ENCODE assay signal across 25 mouse cellular contexts in genomic region chr1:63544122-63544521, GRCm38 (mm10).
DNase-seq lines count a peak whose midpoint lies in the region; ATAC-seq and TF ChIP-seq lines count a peak whose summit lies in the region.
"Had no signal": no experiment of that assay in that cellular context is flagged by ENCODE, and none has a peak within 500 bp of the region (broad histone marks: within the 10 kb centered on the region; RNA-seq: fewer than 3 reads in every experiment).

No protein-coding gene starts in this region.

- no peaks in the 10 kb centered on the region for H3K27me3 ChIP-seq in hindbrain, embryonic 13.5 days
- H3K27me3 ChIP-seq in hindbrain, embryonic 10.5 days (ENCODE audit: insufficient read depth, poor library complexity, severe bottlenecking): no peaks in the 10 kb centered on the region
- no peaks in the 10 kb centered on the region for H3K27me3 ChIP-seq in midbrain, embryonic 13.5 days
- H3K27me3 ChIP-seq in midbrain, embryonic 11.5 days (ENCODE audit: control insufficient read depth, insufficient read depth, low read length): no peaks in the 10 kb centered on the region
- H3K27me3 ChIP-seq in midbrain, embryonic 16.5 days (ENCODE audit: control insufficient read depth, insufficient read depth, low read depth, low read length): no peaks in the 10 kb centered on the region
- H3K27me3 ChIP-seq: embryonic facial prominence, embryonic 12.5 days; embryonic facial prominence, embryonic 15.5 days; heart, embryonic 13.5 days had no signal

- H3K4me1 ChIP-seq in hindbrain, embryonic 13.5 days (replicated peaks): peaks cover 22% of the 10 kb centered on the region
- no peaks in the 10 kb centered on the region for H3K4me1 ChIP-seq in hindbrain, embryonic 10.5 days (replicated peaks)
- peaks cover 10% of the 10 kb centered on the region for H3K4me1 ChIP-seq in midbrain, embryonic 13.5 days (replicated peaks)
- H3K4me1 ChIP-seq in midbrain, embryonic 11.5 days (ENCODE audit: control insufficient read depth, insufficient read depth, low read length): no peaks in the 10 kb centered on the region
- H3K4me1 ChIP-seq in midbrain, embryonic 16.5 days (ENCODE audit: control insufficient read depth, insufficient read depth, low read length): peaks cover 5% of the 10 kb centered on the region; the same call in 1 of the 2 replicates
- H3K4me1 ChIP-seq: embryonic facial prominence, embryonic 12.5 days; embryonic facial prominence, embryonic 15.5 days; heart, embryonic 10.5 days; heart, embryonic 13.5 days had no signal

- TF ChIP-seq POLR2A in brain, embryonic 14.5 days (IDR thresholded peaks at IDR 0.05; ENCODE audit: borderline replicate concordance, extremely low read depth, insufficient read depth, insufficient read length, poor library complexity, severe bottlenecking): no peak

- TF ChIP-seq CTCF in brain, embryonic 14.5 days (IDR thresholded peaks at IDR 0.05; ENCODE audit: borderline replicate concordance, extremely low read depth, insufficient read depth, insufficient read length): no peak

- H3K4me3 ChIP-seq in hindbrain, embryonic 13.5 days: no peak overlapping the region
- H3K4me3 ChIP-seq in hindbrain, embryonic 10.5 days: no peak overlapping the region
- H3K4me3 ChIP-seq in midbrain, embryonic 13.5 days (replicated peaks): no peak overlapping the region
- H3K4me3 ChIP-seq in midbrain, embryonic 11.5 days (ENCODE audit: low read depth, low read length): no peak overlapping the region
- no peak overlapping the region for H3K4me3 ChIP-seq in midbrain, embryonic 16.5 days (ENCODE audit: low read depth, low read length)
- H3K4me3 ChIP-seq: embryonic facial prominence, embryonic 12.5 days; embryonic facial prominence, embryonic 15.5 days; gastrocnemius, adult 2 months; heart, embryonic 10.5 days; heart, embryonic 13.5 days had no signal

- 0 out of 2 replicates have a peak, but pooled peaks have one; percentile 46 for ATAC-seq in hindbrain, embryonic 13.5 days (ENCODE audit: low FRiP score)
- 0 out of 2 replicates have a peak, but pooled peaks have one; percentile 58 for ATAC-seq in midbrain, embryonic 13.5 days
- ATAC-seq in midbrain, embryonic 11.5 days (ENCODE audit: low FRiP score): no peak
- ATAC-seq in midbrain, embryonic 16.5 days: peak; percentile 49; the same call in 1 of the 2 replicates
- ATAC-seq: activated CD4-positive, CD25-positive, alpha-beta regulatory T cell, adult 4 months; forebrain, embryonic 14.5 days; forebrain, postnatal 0 days had no signal

- H3K9ac ChIP-seq in hindbrain, embryonic 13.5 days: no peak overlapping the region
- no peak overlapping the region for H3K9ac ChIP-seq in midbrain, embryonic 13.5 days (replicated peaks)
- no peak overlapping the region for H3K9ac ChIP-seq in midbrain, embryonic 11.5 days (ENCODE audit: low read length)
- no peak overlapping the region for H3K9ac ChIP-seq in midbrain, embryonic 16.5 days (ENCODE audit: low read depth, low read length)
- H3K9ac ChIP-seq: embryonic facial prominence, embryonic 12.5 days; embryonic facial prominence, embryonic 15.5 days; forebrain, postnatal 0 days; heart, embryonic 13.5 days had no signal

- H3K36me3 ChIP-seq in hindbrain, embryonic 13.5 days: no peaks in the 10 kb centered on the region; the same call in 1 of the 2 replicates
- no peaks in the 10 kb centered on the region for H3K36me3 ChIP-seq in hindbrain, embryonic 10.5 days
- H3K36me3 ChIP-seq in midbrain, embryonic 13.5 days: 0 out of 2 replicates have a peak, but pooled peaks cover 7% of the 10 kb centered on the region
- H3K36me3 ChIP-seq in midbrain, embryonic 11.5 days (ENCODE audit: control insufficient read depth, insufficient read depth, low read length): no peaks in the 10 kb centered on the region
- no peaks in the 10 kb centered on the region for H3K36me3 ChIP-seq in midbrain, embryonic 16.5 days (ENCODE audit: control insufficient read depth, insufficient read depth, low read length)
- H3K36me3 ChIP-seq: embryonic facial prominence, embryonic 12.5 days; embryonic facial prominence, embryonic 15.5 days; heart, embryonic 10.5 days; heart, embryonic 13.5 days had no signal

- H3K27ac ChIP-seq in hindbrain, embryonic 13.5 days: no peak overlapping the region
- H3K27ac ChIP-seq in hindbrain, embryonic 10.5 days: no peak overlapping the region
- no peak overlapping the region for H3K27ac ChIP-seq in midbrain, embryonic 13.5 days
- no peak overlapping the region for H3K27ac ChIP-seq in midbrain, embryonic 11.5 days (ENCODE audit: low read depth, low read length)
- no peak overlapping the region for H3K27ac ChIP-seq in midbrain, embryonic 16.5 days (ENCODE audit: low read length)
- H3K27ac ChIP-seq: embryonic facial prominence, embryonic 12.5 days; embryonic facial prominence, embryonic 15.5 days; gastrocnemius, adult 2 months; heart, embryonic 10.5 days; heart, embryonic 13.5 days had no signal

- no peaks in the 10 kb centered on the region for H3K9me3 ChIP-seq in hindbrain, embryonic 13.5 days
- no peaks in the 10 kb centered on the region for H3K9me3 ChIP-seq in hindbrain, embryonic 10.5 days
- H3K9me3 ChIP-seq in midbrain, embryonic 13.5 days: no peaks in the 10 kb centered on the region
- H3K9me3 ChIP-seq in midbrain, embryonic 11.5 days (ENCODE audit: control insufficient read depth, low read length): no peaks in the 10 kb centered on the region
- H3K9me3 ChIP-seq in midbrain, embryonic 16.5 days (replicated peaks; ENCODE audit: control insufficient read depth, low read length, poor library complexity, severe bottlenecking): no peaks in the 10 kb centered on the region
- H3K9me3 ChIP-seq: embryonic facial prominence, embryonic 12.5 days; embryonic facial prominence, embryonic 15.5 days; heart, embryonic 10.5 days; heart, embryonic 13.5 days had no signal

- DNase-seq in hindbrain, embryonic 10.5 days (ENCODE audit: low spot score): no peak
- DNase-seq in midbrain, embryonic 11.5 days (ENCODE audit: low spot score, missing footprints): no peak
- DNase-seq in brain, embryonic 14.5 days (ENCODE audit: low read depth): peak; percentile 44
- DNase-seq in left cerebral cortex, postnatal 36 days (ENCODE audit: low spot score in 2 of 2): no peak
- DNase-seq in spleen, postnatal 14 days (ENCODE audit: low spot score in 2 of 2): no peak
- DNase-seq: adrenal gland, adult 8-10 months; adrenal gland, postnatal 25 days; cerebellum, adult 18-20 months; cerebellum, adult 9-11 months; cerebellum, postnatal 25 days; forebrain, postnatal 0 days; gastrocnemius, adult 2 months; gastrocnemius, postnatal 14 days; heart, adult 18-20 months; heart, postnatal 14 days; heart, postnatal 4 days had no signal

- 46% methylated on average over 2 of the region's 2 CpGs for WGBS in hindbrain, embryonic 13.5 days
- 88% methylated on average over 2 of the region's 2 CpGs for WGBS in hindbrain, embryonic 10.5 days
- WGBS in midbrain, embryonic 13.5 days: 66% methylated on average over 2 of the region's 2 CpGs
- WGBS in midbrain, embryonic 11.5 days: 93% methylated on average over 2 of the region's 2 CpGs
- WGBS in midbrain, embryonic 16.5 days: 59% methylated on average over 2 of the region's 2 CpGs

- intact Hi-C loops in left cerebral cortex, postnatal 36 days (cut with DNase I): no loop called here

- no peak overlapping the region for H3K4me2 ChIP-seq in hindbrain, embryonic 13.5 days
- no peak overlapping the region for H3K4me2 ChIP-seq in midbrain, embryonic 13.5 days (replicated peaks)
- H3K4me2 ChIP-seq in midbrain, embryonic 11.5 days: no peak overlapping the region
- H3K4me2 ChIP-seq in midbrain, embryonic 16.5 days (ENCODE audit: low read length): no peak overlapping the region
- H3K4me2 ChIP-seq: embryonic facial prominence, embryonic 12.5 days; embryonic facial prominence, embryonic 15.5 days; heart, embryonic 13.5 days had no signal
